Mouse (Mus musculus): ENCODE data around the gene Acsm1. TPM values are rescaled to one million over a fixed set of nuclear protein-coding genes. Genes with fewer than 3 reads are reported as not detected.

The Acsm1 gene
- total RNA-seq (2023; ENCODE audit: inconsistent age), result not detected in 4 replicates

GRCm38 (mm10) chr7:119606664-119607076, at the start of gene Acsm1:
Acsm1 (plus strand) TSS chr7:119607026.

GRCm38 (mm10) chr7:119689726-119690125, 82.9 kb downstream of the Acsm1 start, which contains the start of gene Acsm4:
Acsm4 (plus strand) TSS chr7:119690026.

Other genes starting within 250 kb of the Acsm1 start
- gene Gp2, start 147.7 kb upstream of the Acsm1 start, total RNA-seq (2023; ENCODE audit: inconsistent age), result 0.45 TPM in 1 of 4 replicates, not detected in the others
- not detected in 4 replicates for gene Umod, start 127.7 kb upstream of the Acsm1 start, total RNA-seq (2023; ENCODE audit: inconsistent age)
- gene Acsm5, start 87.6 kb upstream of the Acsm1 start, total RNA-seq (2023; ENCODE audit: inconsistent age), result not detected in 4 replicates
- gene Pdilt, start 83.5 kb upstream of the Acsm1 start, total RNA-seq (2023; ENCODE audit: inconsistent age), result not detected in 4 replicates
- not detected in 4 replicates for gene Acsm2, start 52.7 kb upstream of the Acsm1 start, total RNA-seq (2023; ENCODE audit: inconsistent age)
- not detected in 4 replicates for gene Acsm4, start 83.0 kb downstream of the Acsm1 start, total RNA-seq (2023; ENCODE audit: inconsistent age)
- 86.9 to 92.3 TPM (median 90.9 TPM) in 4 replicates for gene Thumpd1, start 113.8 kb downstream of the Acsm1 start, total RNA-seq (2023; ENCODE audit: inconsistent age)
- gene Acsm3, start 153.9 kb downstream of the Acsm1 start, total RNA-seq (2023; ENCODE audit: inconsistent age), result not detected in 4 replicates
- gene Rexo5, start 187.0 kb downstream of the Acsm1 start, total RNA-seq (2023; ENCODE audit: inconsistent age), result 6.6 to 10.3 TPM (median 8.9 TPM) in 4 replicates
- gene Eri2, start 187.0 kb downstream of the Acsm1 start, total RNA-seq (2023; ENCODE audit: inconsistent age), result 3.7 to 4.5 TPM (median 4.2 TPM) in 4 replicates